ENCODE assay signal across 12 mouse cellular contexts in genomic region chr4:70391760-70392372, GRCm38 (mm10). TPM values are rescaled to one million over a fixed set of nuclear protein-coding genes. Genes with fewer than 3 reads are reported as not detected.
DNase-seq lines count a peak whose midpoint lies in the region; ATAC-seq lines count a peak whose summit lies in the region.
"Had no signal": no experiment of that assay in that cellular context is flagged by ENCODE, and none has a peak within 500 bp of the region (broad histone marks: within the 10 kb centered on the region; RNA-seq: fewer than 3 reads in every experiment).

No protein-coding gene starts in this region.

- H3K9me3 ChIP-seq in limb, embryonic 15.5 days: no peaks in the 10 kb centered on the region
- H3K9me3 ChIP-seq in midbrain, embryonic 11.5 days (ENCODE audit: control insufficient read depth, low read length): no peaks in the 10 kb centered on the region
- no peaks in the 10 kb centered on the region for H3K9me3 ChIP-seq in forebrain, embryonic 12.5 days
- H3K9me3 ChIP-seq: hindbrain, embryonic 15.5 days; midbrain, embryonic 12.5 days had no signal

- H3K4me2 ChIP-seq in limb, embryonic 15.5 days: no peak overlapping the region
- no peak overlapping the region for H3K4me2 ChIP-seq in midbrain, embryonic 11.5 days
- no peak overlapping the region for H3K4me2 ChIP-seq in forebrain, embryonic 12.5 days
- H3K4me2 ChIP-seq: hindbrain, embryonic 15.5 days; midbrain, embryonic 12.5 days had no signal

- H3K27me3 ChIP-seq in limb, embryonic 15.5 days: no peaks in the 10 kb centered on the region
- no peaks in the 10 kb centered on the region for H3K27me3 ChIP-seq in midbrain, embryonic 11.5 days (ENCODE audit: control insufficient read depth, insufficient read depth, low read length)
- H3K27me3 ChIP-seq in forebrain, embryonic 12.5 days: no peaks in the 10 kb centered on the region
- H3K27me3 ChIP-seq: hindbrain, embryonic 15.5 days; midbrain, embryonic 12.5 days; Patski had no signal

- H3K9ac ChIP-seq in limb, embryonic 15.5 days: no peak overlapping the region
- no peak overlapping the region for H3K9ac ChIP-seq in midbrain, embryonic 11.5 days (ENCODE audit: low read length)
- H3K9ac ChIP-seq in forebrain, embryonic 12.5 days: no peak overlapping the region
- H3K9ac ChIP-seq: hindbrain, embryonic 15.5 days; midbrain, embryonic 12.5 days had no signal

- no peak overlapping the region for H3K4me3 ChIP-seq in limb, embryonic 15.5 days
- H3K4me3 ChIP-seq in midbrain, embryonic 11.5 days (ENCODE audit: low read depth, low read length): no peak overlapping the region
- no peak overlapping the region for H3K4me3 ChIP-seq in forebrain, embryonic 12.5 days (replicated peaks)
- H3K4me3 ChIP-seq: hindbrain, embryonic 15.5 days; midbrain, embryonic 12.5 days had no signal

- DNase-seq in heart, adult 11 months: peak; percentile 93
- no peak for DNase-seq in heart, adult 8-10 months (ENCODE audit: low spot score)
- peak; percentile 46 for DNase-seq in right cerebral cortex, adult 18-20 months
- no peak for DNase-seq in right cerebral cortex, postnatal 10 days (ENCODE audit: low spot score in 2 of 2)
- no peak for DNase-seq in midbrain, embryonic 11.5 days (ENCODE audit: low spot score, missing footprints)
- DNase-seq in spleen, postnatal 14 days (ENCODE audit: low spot score in 2 of 2): no peak
- DNase-seq: adrenal gland, postnatal 36 days had no signal

- peak overlapping the region; percentile 34; the same call in 1 of the 2 replicates for H3K27ac ChIP-seq in limb, embryonic 15.5 days
- no peak overlapping the region for H3K27ac ChIP-seq in midbrain, embryonic 11.5 days (ENCODE audit: low read depth, low read length)
- no peak overlapping the region for H3K27ac ChIP-seq in forebrain, embryonic 12.5 days
- H3K27ac ChIP-seq: midbrain, embryonic 12.5 days had no signal

- H3K4me1 ChIP-seq in limb, embryonic 15.5 days: peaks cover 14% of the 10 kb centered on the region
- H3K4me1 ChIP-seq in midbrain, embryonic 11.5 days (ENCODE audit: control insufficient read depth, insufficient read depth, low read length): no peaks in the 10 kb centered on the region
- no peaks in the 10 kb centered on the region for H3K4me1 ChIP-seq in forebrain, embryonic 12.5 days
- H3K4me1 ChIP-seq: midbrain, embryonic 12.5 days had no signal

- H3K36me3 ChIP-seq in limb, embryonic 15.5 days: no peaks in the 10 kb centered on the region
- no peaks in the 10 kb centered on the region for H3K36me3 ChIP-seq in midbrain, embryonic 11.5 days (ENCODE audit: control insufficient read depth, insufficient read depth, low read length)
- H3K36me3 ChIP-seq in forebrain, embryonic 12.5 days (replicated peaks): peaks cover 12% of the 10 kb centered on the region; the same call in 1 of the 2 replicates
- H3K36me3 ChIP-seq: hindbrain, embryonic 15.5 days had no signal

- no peak for ATAC-seq in limb, embryonic 15.5 days (ENCODE audit: insufficient number of reproducible peaks, low FRiP score, low TSS enrichment, low read depth)
- ATAC-seq in midbrain, embryonic 11.5 days (ENCODE audit: low FRiP score): no peak
- no peak for ATAC-seq in forebrain, embryonic 12.5 days (ENCODE audit: low FRiP score)
- ATAC-seq: Patski had no signal

- WGBS in limb, embryonic 15.5 days: 70% methylated on average over 11 of the region's 11 CpGs
- WGBS in midbrain, embryonic 11.5 days: 94% methylated on average over 11 of the region's 11 CpGs
- WGBS in forebrain, embryonic 12.5 days: 91% methylated on average over 11 of the region's 11 CpGs

RNA-seq across cellular contexts. Expression of gene Cdk5rap2, which starts 18.4 kb away (rescaled TPM):
- 1 to 10 TPM; 4.4 to 5.5 (median 5.0) TPM for total RNA-seq in heart, adult 8-10 months (2022)
- 16.3 and 17.2 TPM in 2 replicates for polyA plus RNA-seq in limb, embryonic 15.5 days (2015; fragmentation: Nextera tagmentation; extraction: Ambion mirVana)
- 18.7 and 19.1 TPM in 2 replicates for polyA plus RNA-seq in midbrain, embryonic 11.5 days (2014; fragmentation: Nextera tagmentation; extraction: Ambion mirVana)
- 28.5 and 29.2 TPM in 2 replicates for polyA plus RNA-seq in forebrain, embryonic 12.5 days (2016; fragmentation: Nextera tagmentation; extraction: Ambion mirVana)

Comparison
In these comparisons a context has a peak if more than half of its experiments do, and no peak if none do; other contexts are left out.
1. DNase-seq: peak in heart, adult 11 months (single experiment) and right cerebral cortex, adult 18-20 months (single experiment); none in heart, adult 8-10 months (single experiment), right cerebral cortex, postnatal 10 days (0 of 2), midbrain, embryonic 11.5 days (single experiment) and spleen, postnatal 14 days (0 of 2).